Mouse (Mus musculus): ENCODE results near the gene Ifi208.
"Not testable (repeated sequence)": the region's sequence is repeated elsewhere in the genome, so short reads cannot be mapped to it uniquely, and the experiment has no call there.

Ifi208 gene

DNA sequence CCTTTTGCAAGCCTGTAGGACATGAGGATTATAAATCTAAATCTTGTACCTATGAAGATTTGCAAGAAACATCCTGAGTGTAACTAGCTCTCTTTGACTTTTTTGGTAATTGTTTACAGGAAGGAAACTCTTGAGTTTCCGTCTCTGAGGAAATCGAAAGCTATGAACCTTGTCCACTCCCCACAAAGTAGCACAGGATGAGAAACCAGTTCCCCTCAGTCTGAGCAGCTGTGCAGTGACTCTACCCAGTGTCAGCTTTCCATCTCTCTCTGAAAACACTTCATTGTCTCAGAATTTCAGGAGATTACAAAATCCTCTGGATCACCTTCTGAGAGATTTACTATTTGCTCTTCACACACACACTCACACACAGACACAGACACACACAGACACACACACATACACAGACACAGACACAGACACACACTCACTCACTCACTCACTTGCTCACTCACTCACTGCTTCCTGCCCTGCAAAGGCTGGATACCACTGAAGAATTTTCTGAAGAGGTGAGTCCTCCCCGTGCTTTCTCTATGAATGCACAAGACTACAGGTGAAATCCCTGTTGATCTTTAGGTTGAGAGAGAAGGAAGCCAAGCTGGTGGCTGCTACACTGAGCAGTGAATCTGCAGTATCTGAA is at the start of gene Ifi208:
Gene Ifi208, plus strand, starts transcription at position 218 of the 640 bp plus-strand sequence.
- in situ Hi-C loops (cut with MboI; ENCODE audit: low sequenced_read_pairs) = not testable (repeated sequence)

DNA sequence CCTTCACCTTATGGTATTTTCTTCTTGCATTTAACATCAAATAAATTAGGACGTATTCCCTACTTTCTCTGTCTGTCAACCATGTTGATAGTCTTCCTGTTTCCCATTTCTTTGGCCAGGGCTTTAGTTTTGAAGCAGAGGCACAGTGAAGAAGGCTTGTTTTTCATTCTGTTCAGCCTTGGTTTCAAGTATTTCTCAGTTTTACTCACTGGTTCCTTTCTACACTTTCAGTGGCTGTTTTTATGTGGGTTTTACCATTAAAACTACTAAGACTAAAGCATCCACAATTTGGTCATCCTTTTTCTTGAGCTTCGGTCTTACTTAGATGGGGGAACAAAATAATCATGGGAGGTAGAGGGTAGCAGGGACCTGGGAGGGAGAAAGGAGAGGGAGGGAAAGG is 49.4 kb upstream of the Ifi208 start:
- in situ Hi-C loops (cut with MboI; ENCODE audit: low sequenced_read_pairs) = no loop called here

DNA sequence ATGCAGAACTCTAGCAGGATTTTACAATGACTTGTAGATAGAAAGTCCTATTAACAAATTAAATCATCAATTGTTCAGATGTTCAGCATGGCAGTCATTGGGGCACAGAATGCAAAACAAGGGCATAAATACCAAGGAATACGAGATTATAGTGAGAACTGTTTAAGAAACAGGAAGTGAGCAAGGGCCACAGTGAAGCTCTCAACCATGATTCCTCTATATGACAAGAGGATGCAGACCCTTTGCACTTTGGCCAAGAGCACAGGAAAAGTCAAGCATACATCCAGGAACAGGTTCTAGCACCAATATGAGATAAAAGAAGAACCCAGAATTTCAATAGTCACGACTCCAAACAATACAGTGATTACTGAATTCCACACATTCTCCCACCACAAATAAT is 46.8 kb upstream of the Ifi208 start:
- in situ Hi-C loops (cut with MboI; ENCODE audit: low sequenced_read_pairs) = no loop called here

DNA sequence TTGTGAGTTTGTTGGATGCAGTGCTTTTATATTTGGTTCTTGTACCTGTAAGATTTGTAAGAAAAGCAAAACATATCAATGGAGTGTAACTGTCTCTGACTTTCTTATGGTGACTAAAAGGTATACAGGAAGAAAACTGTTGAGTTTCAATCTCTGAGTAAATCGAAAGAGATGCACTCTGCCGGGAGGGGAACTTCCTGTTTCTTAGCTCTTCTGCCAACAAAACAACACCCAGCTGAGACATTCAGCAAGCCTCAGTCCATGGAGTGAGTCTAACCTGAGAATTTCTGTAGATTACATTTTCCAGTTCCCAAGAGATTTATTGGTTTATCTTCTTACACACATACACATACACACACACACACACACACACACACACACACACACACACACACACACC is 42.9 kb upstream of the Ifi208 start, which contains the start of gene Ifi209:
Gene Ifi209, plus strand, starts transcription at position 296 of the 400 bp plus-strand sequence.
- in situ Hi-C loops (cut with MboI; ENCODE audit: low sequenced_read_pairs) = not testable (repeated sequence)

DNA sequence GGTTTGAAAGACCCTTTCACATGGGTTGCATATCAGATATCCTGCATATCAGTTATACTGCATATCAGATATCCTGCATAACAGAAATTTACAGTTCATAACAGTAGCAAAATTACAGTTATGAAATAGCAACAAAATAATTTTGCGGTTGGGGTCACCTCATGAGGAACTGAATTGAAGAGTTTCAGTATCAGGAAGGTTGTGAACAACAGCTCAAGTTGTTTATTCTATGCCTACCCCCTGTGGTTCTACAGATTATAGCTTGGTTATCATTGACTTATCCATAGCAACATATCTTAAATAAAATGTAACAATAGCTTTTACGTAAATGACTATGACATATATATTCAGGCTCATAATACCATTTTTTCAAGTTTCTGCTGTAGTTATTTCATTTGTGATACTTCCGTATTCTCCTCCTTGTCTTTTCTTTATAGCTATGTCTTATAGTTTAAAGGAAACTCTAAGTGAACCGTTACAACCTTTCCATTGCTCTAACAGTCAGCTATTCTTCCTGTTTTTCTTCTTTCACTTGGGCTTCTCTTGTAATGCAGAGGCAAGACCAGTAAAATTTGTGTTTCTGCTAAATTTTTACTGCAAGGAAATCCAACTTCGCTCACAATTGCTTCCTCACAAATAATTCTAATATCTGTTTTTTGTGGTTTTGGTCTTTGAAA is 39.4 kb upstream of the Ifi208 start:
- in situ Hi-C loops (cut with MboI; ENCODE audit: low sequenced_read_pairs) = no loop called here

DNA sequence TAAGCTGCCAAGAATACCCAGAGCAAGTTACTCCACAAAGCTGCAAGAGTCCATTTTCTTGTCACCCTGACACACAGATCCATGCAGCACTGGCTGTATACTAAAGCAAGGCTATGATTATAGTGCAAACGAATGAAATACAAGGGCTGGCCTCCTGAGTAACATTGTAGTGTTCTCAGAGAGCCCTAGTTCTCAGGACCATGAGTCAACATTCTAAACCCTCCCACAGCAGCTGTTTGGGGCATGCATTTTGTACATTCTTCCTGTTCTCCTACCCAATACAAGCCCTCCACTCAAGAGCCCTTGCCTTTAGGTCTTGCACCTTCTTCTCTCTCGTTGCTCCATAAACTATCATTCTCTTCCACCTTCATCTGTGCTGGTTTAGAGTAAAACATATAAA is 28.1 kb upstream of the Ifi208 start:
- in situ Hi-C loops (cut with MboI; ENCODE audit: low sequenced_read_pairs) = no loop called here

DNA sequence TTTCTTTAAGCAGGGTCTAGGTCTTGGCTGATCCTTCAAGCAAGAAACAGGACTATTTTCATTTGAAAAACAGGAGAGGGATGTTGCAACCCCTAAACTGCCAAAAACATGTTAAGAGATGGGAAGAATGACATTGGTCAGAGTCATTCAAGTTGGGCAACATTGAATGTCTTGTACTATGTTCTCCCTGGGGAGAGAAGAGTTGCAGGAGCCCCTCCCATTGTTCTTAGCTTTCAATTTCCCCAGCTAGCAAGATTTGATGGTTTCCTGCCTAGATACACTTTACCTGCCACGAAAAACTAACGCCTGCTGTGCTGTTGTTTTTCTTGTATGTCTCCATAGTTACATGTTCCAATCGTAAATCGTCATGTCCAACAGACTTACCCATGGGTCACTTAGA is 15.5 kb upstream of the Ifi208 start:
- in situ Hi-C loops (cut with MboI; ENCODE audit: low sequenced_read_pairs) = no loop called here

DNA sequence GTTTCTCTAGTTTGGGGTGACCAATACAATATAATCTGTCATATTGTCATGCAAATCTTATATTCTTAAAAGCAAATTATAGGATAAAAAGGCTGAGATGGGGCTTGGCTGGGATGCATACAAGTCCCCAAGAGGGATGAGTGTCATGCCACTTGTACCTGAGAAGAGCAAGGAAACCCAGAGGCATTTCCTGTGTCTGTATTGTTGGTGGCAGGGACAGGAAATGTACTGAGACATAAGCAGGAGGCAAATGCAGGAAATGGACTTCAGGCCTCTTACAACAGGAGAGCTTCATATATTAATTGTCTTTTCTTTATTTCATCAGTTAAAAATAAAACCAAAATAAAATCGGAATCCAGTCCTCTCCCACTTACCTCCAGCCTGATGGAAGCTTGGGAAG is 5.1 kb downstream of the Ifi208 start:
- in situ Hi-C loops (cut with MboI; ENCODE audit: low sequenced_read_pairs) = not testable (repeated sequence)

DNA sequence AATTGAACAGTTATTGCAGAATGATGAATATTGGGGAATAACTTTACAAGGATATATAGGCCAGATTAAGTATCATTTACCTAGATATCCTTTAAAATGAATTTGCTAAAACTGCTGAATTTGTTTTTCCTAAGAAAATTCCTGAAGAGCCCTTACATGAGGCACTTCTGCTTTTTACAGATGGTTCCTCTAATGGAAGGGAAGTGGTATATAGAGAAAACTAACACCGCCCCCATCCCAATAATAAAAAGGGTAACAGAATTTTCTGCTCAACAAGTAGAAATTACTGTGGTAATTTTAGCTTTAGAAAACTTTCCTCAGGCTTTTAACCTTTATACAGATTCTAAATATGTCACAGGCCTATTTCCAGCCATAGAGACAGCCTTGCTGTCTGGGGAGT is 20.8 kb downstream of the Ifi208 start:
- in situ Hi-C loops (cut with MboI; ENCODE audit: low sequenced_read_pairs) = no loop called here

DNA sequence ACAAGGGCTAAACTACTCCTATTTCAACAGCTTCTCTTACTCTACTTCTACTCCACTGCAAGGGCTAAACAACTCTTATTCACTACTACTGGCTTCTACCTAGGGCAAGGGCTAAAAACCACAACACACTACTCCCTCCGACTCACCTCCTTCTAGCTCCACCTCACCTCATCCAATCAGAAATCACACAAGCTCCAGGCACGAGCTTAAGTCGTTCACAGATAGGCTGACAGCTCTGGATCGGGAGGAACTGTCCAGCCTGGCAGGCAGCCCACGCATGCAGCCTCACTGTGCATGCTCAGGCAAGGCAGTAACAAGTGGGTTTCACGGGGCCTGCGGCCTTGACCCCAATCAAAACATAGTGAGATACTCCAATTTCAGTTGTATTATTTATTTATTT is 59.7 kb downstream of the Ifi208 start:
- in situ Hi-C loops (cut with MboI; ENCODE audit: low sequenced_read_pairs) = no loop called here

DNA sequence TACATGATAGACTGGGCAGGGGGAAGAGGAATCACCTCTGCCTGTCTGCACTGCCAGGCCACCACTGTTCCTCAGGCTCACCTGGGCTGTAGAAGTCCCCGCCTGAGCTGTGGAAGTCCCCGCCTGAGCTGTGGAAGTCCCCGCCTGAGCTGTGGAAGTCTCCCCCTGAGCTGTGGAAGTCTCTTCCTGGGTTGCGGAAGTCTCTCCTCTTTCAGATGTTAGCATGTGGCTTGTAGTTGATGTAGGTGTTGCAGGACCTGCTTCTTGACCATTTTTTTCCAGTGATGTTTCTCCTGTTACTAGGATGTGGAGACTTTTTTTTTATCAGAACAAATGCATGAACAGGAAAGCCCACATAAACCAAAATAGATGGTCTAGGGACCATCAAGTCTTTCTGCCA is 61.5 kb downstream of the Ifi208 start:
- in situ Hi-C loops (cut with MboI; ENCODE audit: low sequenced_read_pairs) = not testable (repeated sequence)

DNA sequence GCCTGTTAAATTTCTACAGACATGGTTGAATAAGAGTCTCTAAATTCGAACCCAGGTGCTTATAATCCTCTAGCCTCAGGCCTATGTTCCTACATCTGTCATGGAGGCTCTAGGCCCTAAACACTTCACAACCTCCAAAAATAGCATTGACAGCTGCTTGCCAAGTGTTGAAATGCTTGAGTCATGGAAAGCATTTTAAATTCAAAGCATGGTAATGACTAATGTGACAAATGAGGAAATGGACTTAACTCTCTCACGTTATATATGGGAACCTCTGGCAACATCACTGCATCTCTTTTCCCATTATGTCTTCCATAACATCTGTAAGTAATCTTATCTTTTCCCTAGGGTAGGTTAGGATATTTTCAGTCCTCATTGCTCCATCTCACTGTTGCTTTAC is 63.5 kb downstream of the Ifi208 start:
- in situ Hi-C loops (cut with MboI; ENCODE audit: low sequenced_read_pairs) = no loop called here

DNA sequence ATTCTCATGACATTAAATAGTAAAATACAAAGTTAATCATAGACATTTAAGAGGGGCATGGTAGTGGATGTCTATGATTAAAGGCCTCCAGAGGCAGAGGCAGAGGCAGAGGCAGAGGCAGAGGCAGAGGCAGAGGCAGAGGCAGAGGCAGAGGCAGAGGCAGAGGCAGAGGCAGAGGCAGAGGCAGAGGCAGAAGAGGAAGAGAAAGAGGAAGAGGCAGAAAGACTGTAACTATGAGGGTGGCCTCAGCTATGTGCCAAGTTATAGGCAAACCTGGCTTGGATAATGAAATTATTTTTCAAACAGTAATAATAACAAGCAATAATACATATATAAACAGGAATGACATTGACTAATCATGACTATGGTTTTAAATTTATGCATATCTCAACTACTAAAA is 67.1 kb downstream of the Ifi208 start:
- in situ Hi-C loops (cut with MboI; ENCODE audit: low sequenced_read_pairs) = no loop called here

DNA sequence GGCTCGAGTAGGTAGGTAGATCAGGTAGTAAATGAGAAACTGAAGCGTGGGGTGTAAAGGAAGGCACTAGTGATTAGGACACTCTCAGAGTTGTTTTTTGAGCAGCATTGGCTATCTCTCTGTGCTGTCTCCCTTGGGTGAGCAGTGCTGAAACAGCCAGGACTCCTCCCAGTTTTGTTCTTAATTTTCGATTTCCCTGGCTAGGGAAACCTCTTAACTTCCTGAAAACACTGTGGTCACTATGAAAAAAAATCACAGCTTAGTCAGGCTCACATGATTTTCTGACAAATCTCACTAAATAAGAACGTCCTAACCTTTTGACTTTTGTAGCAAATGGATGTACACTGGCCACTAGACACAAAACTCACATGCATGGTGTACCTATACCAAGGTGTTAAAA is 68.2 kb downstream of the Ifi208 start, which contains the start of gene Ifi207:
Gene Ifi207, minus strand, starts transcription at position 92 of the 400 bp plus-strand sequence.
- in situ Hi-C loops (cut with MboI; ENCODE audit: low sequenced_read_pairs) = no loop called here

DNA sequence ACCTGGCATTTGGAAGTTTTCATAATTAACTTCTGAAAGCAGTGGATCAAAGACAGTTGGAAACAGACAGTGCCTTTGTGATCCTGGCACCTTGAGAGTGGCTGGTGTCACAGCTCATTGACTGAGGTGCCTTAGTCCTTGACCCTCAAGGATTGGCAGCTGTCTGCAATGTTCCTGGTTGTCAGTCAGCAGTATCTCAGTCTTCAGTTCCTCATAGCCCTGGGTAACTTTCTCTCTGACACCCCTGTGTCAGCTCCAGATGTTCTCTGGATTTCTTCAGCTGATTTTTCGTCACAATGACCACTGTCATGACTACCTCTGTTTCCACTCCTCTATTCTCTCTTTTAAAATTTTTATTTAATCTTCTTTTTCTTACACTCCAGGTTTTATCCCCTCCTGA is 68.8 kb downstream of the Ifi208 start:
- in situ Hi-C loops (cut with MboI; ENCODE audit: low sequenced_read_pairs) = no loop called here
